Mouse (Mus musculus): Measurements from ENCODE around the gene Fxyd6.

Fxyd6 gene

DNA sequence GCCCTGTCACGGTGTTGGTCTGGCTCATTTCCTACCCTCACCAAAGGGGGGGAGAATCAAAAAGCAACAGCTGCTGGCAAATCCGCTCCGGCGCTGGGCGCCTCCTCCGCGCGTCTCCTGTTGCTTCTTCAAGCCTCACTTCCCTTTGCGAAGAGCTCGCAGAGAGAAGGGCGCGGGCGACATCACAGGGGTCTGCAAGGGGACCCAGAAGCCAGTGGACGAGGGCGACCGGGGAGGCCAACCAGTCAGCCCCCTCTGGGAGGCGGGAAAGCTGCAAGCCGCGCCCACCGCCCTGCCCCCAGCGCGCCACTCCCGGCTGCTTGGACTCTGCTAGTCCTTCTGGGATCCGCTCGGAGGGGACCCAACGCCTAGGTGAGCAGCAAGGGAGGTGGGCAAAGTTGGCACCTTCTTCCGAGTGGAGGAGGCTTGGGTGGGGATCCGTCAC is at the start of gene Fxyd6:
Fxyd6 (plus strand) TSS at position 69 of the 445 bp plus-strand sequence.
- DNase-seq (ENCODE audit: extremely low read depth, insufficient read length, low spot score) = no peak

DNA sequence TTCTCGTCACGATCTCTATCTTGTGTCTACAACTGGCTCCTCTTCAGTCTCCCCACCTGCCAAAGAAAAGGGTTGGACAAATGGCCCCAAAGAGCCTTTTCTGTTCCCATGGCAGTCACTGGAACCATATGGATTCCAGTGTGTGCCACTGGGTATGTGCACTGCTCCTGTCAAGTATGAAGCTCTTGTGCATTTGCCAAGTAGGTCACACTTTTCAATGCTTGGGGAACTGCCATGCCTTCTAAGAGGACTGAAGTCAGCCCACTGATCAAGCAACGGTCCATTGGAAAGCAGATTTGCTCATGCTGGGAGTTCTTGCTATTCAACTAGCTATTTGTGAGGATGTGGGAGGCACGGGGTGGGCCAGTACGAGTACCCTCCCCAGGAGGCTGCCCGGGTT is 48.5 kb upstream of the Fxyd6 start:
- DNase-seq (ENCODE audit: extremely low read depth, insufficient read length, low spot score) = no peak

DNA sequence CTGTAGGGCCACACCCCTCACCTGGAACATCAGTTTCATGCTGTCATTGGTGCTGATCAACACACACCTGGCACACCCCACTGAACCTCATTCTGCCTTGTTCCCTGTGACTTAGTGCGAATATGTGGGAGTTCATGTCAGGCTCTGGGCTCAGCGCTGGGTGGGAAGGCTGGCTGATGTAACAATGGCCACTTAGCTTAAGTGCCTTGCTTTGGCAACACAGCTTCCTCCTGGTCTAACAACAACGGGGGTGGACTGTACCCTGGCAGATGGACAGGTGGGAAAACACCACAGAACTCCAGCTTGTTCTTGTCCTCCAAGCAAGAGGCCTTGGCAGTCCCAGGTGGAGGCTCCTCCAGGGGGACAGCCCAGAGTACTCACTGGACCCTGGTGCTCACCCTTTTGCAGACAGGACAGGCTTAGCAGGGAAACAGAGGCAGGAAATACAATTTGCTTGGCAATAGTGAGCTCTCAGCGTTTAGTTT is 48.0 kb upstream of the Fxyd6 start:
- no peak for DNase-seq (ENCODE audit: extremely low read depth, insufficient read length, low spot score)

DNA sequence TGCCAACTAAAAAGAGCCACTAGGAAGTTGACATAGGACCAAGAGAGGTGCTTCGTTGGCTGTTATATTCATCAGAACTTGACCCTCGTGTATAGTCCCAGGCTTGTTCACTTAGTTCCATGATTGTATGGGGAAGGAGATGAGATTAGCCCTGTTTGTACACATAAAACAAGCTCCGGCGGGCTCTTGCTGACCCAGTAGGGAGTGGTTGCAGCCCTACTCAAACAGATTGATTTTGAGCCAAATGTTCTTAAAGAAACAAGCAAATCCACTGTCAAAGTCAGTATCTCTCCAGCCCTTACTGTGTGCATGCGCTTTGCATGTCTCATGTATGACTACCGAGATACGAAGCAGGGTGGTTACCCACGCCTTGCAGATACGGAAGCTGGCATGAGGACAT is 43.6 kb upstream of the Fxyd6 start:
- no peak for DNase-seq (ENCODE audit: extremely low read depth, insufficient read length, low spot score)

DNA sequence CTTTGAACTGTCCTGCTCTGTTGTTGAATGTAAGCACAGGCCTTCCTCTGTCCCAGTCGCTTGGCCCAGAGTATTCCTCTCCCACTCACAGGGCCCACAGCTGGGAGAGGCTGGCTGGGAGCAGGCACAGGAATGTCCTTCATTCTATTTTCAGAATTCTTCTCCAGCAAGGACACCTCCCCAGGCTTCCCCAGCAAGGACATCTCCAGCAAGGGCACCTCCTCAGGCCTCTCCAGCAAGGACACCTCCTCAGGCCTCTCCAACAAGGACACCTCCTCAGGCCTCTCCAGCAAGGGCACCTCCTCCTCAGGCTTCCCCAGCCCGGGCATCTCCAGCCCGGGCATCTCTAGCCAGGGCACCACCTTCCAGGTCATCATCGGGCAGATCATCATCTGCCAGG is 41.7 kb upstream of the Fxyd6 start:
- DNase-seq (ENCODE audit: extremely low read depth, insufficient read length, low spot score) = no peak

DNA sequence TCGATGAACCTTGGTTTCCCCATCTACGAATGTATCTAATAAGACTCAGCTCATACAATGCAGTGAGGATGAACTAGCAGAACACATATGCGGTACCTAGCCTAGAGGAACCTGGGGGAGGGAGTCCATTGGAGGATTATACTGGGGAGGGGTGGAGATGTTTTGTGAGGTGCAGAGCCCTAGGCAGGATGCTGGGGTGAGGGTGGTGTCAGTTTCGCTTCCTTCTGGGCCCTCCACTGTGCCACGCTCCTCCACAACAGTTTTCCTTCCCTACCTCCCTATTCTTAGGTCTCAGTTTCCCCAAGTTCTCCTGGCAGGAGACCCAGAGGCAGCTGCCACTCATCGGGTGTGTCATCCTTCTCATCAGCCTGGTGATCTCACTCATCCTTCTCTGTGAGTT is 40.4 kb upstream of the Fxyd6 start:
- DNase-seq (ENCODE audit: extremely low read depth, insufficient read length, low spot score) = no peak

DNA sequence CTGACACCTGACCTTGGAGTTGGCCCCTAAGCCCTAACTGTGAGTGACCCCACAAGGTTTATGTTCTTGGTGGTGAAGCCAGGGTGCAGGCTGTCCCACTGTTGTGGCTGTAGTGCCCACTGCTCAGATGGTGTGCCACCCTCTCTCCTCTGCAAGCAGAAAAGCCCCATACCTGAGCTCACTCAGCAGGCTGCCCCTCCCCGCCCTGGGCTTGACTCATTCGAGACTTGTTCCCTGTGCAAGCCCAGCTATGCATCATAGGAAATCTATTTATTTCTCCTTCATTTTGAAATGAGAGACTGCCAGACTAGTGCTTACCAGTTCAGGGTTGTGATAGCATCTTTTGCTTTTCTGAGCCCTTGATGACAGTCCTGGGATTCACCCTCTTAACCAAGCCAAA is 32.6 kb upstream of the Fxyd6 start:
- no peak for DNase-seq (ENCODE audit: extremely low read depth, insufficient read length, low spot score)

DNA sequence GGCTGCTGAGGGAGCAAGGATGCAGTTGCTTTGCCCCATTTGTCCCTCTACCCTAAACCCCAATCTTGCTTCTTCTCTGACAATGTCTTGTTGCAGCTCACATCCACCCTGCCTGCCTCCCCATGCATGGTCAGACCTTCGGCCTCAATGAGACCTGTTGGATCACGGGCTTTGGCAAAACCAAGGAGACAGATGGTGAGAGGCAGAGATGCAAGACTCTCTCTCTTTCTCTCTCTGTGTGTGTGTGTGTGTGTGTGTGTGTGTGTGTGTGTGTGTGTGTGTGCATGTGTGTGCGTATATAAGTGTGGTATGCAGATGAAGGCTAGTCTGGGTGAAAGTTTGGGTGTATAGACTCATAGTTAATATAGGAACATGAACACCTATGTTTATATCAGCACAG is 26.9 kb upstream of the Fxyd6 start:
- no peak for DNase-seq (ENCODE audit: extremely low read depth, insufficient read length, low spot score)

DNA sequence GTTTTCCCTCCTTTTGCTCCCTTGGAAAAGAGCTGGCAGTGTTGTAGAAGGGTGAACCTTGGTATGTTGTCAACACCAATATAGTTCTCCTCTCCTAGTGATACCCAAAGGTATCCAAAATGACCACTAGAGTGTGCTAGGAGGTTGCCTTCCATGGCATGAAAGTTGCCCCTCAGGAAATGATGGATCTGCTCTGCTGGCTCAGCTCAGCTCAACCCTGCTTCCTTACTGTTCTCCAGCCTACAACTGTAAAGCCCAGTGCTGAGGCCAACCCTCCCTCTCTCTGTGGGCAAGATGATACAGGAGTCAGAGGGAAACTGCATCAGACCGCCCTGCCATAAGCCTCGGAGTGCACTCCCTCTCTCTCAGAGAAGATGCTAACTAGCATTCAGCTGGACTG is 24.5 kb upstream of the Fxyd6 start:
- DNase-seq (ENCODE audit: extremely low read depth, insufficient read length, low spot score) = no peak

DNA sequence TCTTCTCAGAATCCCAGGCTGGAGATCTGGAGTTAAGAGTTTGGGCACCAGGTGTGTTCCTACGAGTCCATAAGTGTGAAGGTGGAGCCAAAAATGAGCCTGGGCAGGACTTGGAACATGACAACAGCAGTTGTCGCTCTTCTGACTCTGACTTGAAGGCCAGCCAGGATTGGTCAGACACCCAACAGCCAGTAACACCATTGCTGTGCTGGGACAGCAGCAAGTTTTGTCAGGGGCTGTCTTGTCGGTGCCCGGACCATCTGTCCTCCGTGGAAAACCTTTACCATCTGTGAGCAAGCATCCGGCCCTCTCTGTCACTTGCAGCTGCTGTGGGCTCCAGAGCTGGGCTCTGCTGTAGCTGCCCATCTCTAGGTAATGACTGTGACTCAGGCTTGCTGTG is 23.7 kb upstream of the Fxyd6 start:
- no peak for DNase-seq (ENCODE audit: extremely low read depth, insufficient read length, low spot score)

DNA sequence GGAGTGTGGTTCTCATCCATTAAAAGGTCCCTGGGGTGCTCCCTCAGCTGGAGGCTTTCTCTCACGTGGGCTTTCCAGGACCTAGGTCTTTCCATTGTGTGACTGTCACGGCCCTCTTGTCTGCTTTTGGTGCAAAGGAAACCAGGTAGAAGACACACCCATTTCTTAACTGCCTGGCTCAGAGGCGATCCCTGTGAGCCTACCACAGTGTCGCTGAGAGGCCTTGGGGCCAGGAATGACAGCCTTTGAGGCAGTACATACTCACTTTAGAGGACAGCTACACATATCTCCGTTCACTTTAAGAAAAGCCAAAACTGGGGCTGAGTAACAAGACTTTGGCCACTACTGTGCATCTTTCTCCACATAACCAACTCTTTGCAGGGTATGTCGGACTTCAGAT is 21.4 kb upstream of the Fxyd6 start:
- no peak for DNase-seq (ENCODE audit: extremely low read depth, insufficient read length, low spot score)

DNA sequence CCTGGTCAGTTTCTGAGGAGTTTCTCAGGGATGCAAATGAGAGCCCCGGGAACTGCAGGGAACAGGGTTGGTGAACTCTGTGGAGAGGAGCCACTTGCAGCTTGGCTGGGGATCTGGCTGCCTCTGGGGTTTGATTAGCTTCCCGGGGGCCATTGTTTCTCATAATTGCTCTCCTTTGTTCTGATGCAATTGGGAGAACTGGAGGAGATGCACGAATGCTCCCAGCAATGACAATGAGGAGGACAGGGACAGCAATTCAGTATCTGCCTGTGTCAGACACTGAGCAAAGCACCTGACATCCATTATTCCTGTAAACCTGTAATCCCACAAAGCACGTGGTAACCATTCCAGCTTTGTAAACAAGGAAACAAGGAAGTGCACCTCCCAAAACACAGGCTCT is 20.8 kb upstream of the Fxyd6 start:
- DNase-seq (ENCODE audit: extremely low read depth, insufficient read length, low spot score) = no peak

DNA sequence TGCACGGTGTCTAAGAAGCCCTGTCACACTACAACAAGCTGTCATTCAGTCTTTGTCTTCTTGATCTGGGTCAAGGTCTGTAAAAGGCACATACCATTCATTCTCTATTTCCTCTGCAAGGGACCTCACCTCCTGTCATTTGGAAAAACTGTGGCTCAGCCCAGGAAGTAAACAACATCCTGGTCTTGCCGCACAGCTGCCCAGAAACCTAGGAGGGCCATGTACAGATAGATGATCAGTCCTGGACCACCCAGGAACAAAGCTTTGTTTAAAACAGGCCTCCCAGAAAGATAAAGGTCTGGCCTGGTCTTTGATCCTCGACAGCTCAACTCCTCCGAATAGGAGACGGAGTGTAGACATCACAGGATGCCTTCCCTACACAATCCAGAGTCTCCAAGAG is 20.1 kb upstream of the Fxyd6 start:
- no peak for DNase-seq (ENCODE audit: extremely low read depth, insufficient read length, low spot score)

DNA sequence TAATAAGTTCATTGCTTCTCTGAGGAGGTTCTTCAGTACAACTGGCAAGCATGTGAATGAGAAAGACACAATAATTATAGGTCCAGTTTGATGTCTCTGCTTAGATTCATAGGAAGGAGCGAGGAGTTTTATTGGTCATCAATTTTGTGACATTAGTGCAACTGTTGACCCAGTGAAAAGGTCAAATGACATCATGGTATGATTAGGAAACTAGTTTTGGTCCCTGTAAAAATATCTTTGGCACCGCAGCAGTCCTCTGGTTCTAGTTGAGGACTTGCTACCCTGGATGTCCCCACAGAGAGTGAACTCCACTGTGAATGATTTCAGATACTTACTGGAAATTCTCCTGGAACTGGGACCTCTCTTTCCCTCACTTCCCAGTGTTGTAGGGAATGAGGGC is 14.8 kb upstream of the Fxyd6 start:
- DNase-seq (ENCODE audit: extremely low read depth, insufficient read length, low spot score) = no peak

DNA sequence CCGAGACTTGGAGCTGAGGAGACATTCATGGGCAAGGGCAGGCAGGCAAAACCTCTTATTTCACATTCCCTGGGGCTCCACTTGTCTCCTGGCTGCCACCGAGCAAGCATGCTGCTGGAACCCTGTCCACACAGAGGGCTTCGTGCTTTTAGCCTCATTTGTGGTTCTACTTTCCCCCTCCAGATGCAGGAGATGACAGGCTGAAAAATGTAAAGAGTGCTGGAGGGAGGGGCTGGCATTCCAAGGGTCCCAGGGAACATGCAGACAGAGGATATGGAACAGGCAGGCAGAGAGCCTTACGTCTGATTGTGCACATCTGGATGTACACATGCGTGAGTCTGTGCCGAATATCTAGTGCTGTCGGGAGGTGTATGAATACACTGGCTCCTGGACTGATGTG is 11.6 kb upstream of the Fxyd6 start:
- no peak for DNase-seq (ENCODE audit: extremely low read depth, insufficient read length, low spot score)

DNA sequence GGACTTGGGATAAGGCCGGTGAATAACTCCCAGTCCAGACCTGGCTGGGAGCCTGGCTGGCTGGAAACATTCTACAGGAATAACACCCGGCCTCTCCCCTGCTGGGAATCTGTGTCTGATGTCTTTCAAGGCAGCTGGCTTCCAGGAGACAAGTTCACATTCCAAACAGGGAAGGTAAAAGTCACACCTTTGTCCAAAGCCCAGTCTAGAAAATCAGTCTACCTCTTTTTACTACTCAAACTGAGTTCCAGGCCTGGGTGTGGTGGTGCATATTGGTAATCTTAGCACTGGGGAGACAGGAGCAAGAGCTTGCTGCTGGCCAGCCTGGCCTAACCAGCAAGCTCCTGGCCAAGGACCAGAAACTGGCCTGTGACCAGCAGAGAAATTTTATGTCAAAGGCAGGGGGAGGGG is 7.9 kb upstream of the Fxyd6 start:
- DNase-seq (ENCODE audit: extremely low read depth, insufficient read length, low spot score) = no peak

DNA sequence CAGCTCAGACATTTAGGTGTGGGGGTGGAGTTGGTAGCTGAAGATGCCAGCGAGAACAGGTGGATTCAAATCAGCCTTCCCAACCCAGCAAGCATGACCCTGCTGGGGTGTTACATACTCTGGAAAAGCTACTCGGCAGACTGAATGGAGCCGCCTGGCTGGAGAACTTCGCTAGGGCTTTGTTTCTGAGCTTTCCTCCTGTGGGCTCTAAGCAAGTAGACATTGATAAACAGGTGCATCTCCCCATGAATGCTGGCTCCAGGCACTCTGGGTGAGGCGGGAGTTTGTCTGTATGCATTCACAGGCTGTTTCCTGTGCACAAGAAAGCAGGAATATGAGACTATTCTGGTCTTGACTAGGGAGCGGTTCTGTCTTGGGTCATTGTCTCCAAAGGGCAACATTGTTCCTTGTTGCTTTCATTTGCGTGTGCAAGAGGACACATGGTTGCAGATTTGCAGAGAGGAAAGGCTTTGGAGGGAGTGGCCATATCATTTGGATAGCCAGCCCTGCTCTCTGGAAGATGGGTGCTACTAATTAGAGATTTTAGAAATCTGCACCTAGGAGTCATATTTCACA is 6.3 kb upstream of the Fxyd6 start:
- DNase-seq (ENCODE audit: extremely low read depth, insufficient read length, low spot score) = no peak

DNA sequence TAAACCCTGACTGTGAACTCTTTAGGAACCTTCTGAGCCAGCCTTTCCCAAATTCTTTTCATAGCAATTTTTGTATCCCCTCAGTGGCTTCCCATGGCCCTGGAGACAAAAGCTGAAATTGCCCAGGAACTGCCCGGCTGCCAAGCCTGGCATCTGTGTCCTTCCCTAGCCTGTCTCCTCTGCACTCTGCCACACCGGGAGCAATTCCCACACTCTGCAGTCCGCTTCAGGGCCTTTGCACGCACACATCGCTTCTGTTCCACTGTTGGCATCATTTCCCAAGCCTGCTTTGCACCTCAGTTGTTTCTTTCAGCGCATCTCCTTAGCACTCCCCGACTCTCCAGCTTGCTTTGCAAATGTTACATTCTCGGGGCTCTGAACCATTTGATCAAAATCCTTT is 2.3 kb upstream of the Fxyd6 start:
- DNase-seq (ENCODE audit: extremely low read depth, insufficient read length, low spot score) = no peak

DNA sequence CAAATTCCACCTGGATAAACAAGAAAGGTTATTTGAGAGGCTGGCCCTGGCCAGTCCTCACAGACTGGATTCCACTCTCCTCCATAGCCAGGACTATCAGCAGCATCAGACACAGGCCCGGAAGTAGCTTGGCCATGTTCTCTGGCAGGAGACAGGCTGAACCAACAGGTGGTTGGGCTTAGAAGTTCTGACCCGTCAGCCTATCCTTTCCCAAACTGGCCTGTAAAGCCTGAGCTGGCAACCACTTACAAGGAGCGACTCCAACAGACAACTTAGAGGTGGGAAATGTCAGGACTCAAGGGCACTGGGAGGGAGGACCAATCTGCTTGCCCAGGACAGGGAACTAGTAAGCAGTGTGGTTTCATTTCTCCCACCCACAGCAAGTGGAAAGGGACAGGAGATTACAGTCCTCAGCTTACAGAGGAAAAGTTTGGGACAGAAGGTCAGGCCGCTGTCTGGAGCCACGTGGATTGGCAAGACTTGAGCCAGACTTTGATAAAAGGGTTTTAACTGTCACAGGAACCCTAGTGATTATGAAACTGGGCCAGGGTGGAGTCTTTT is 1.6 kb upstream of the Fxyd6 start:
- DNase-seq (ENCODE audit: extremely low read depth, insufficient read length, low spot score) = no peak

DNA sequence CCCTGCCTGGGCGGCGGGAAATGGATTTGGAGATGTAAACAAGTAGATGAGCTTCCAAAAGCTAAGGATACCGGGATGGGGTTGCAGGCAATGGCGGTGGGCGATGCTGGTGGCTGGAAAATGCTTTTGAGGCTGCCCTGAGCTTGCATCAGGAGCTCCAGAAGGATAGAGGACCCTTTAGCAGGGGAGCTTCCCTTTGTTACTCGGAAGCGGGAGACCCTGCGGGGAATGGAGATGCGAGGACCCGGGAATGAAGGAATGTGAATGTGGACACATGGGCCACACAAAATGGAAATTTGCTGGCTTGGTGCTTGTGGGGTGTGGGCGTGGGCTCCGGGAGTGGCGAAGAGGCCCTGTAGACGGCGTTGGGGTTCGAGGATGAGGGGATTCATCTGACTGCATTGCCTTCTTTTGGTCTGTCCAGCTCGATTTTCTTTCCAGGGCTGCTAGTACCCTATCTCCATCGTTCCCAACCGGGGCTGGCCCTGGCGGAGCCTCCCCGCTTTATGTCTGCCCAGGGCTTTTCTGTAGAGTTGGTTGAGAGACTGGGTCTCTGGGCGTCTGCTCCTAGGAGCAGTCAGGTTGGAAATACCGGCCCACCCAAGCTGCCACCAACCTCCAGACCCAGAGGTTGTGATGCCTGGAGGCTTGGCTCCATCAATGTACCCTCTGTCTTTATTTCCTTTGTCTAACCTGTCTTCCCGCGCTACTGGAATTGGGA is 791 bp downstream of the Fxyd6 start:
- DNase-seq (ENCODE audit: extremely low read depth, insufficient read length, low spot score) = no peak

DNA sequence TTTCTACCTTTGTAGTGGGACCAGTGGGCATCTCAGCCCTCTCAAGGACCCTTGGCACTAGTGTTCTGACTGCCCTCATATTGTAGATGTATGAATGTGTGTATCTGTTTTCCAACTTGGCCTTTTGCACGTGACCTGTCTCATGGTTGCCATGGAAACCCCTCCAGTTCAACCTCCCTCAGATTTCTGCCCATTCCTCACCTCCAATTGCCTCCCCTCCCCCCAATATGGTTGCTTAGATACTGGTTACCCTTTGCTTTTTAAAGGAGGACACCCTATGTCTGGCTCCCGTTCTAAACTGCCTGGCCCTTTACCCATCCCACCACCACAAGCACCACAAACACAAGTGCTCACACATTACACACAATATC is 1.3 kb downstream of the Fxyd6 start:
- no peak for DNase-seq (ENCODE audit: extremely low read depth, insufficient read length, low spot score)

DNA sequence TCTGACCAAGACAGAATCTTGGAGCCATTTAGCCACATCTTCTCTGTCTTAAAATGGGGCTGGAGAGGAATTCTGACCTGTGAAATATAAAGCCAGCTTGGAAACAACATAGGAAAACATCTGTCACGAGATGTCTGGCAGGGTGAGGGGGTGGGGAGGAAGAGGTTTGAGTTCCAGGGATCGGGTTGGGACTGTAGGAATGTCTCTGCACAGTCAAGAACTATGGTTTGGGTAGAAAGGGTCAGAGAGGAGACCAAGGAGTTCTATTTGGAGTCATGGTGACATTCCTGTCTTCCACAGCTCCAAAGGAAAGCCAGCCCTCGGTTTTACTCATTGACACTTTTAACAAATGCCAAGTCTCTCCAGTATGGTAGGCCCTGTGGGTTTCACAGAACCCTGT is 3.9 kb downstream of the Fxyd6 start:
- no peak for DNase-seq (ENCODE audit: extremely low read depth, insufficient read length, low spot score)

Data from 3134 (cell line).